Comparison of ENCODE assay signal across 18 mouse cellular contexts in the genomic region with DNA sequence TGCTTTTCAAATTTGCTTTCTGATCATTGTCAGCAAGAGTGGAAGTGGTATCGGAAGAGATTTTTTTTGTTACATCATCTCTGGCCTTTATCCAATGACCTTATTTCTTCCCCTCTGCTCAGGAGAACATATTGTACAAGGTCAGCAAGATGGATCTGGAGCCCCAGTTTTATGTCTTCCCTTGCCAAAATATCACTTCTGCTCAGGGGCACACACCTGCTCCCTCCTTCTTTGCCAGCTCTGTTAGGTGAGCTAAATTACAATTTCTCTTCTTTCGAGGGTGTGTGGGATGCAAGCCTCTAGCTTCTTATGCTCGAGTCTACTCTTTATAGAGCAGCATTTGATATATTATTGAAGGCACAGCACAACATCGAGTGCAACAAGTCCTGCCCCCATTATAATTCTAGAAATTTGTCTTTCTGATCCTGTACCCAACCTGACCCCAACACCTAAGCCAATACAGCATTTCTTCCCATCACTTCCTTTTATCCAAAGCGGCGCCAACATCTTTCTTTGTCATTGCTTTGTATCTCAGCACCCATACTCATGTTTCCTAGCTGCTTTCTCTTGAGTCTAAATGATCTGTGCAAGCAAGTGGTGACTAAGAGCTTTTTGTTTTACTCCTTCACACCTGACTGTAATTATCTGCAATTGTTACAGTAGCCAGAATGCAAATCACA.
DNase-seq lines count a peak whose midpoint lies in the region; ATAC-seq lines count a peak whose summit lies in the region.
"Had no signal": no experiment of that assay in that cellular context is flagged by ENCODE, and none has a peak within 500 bp of the region (broad histone marks: within the 10 kb centered on the region; RNA-seq: fewer than 3 reads in every experiment).

No protein-coding gene starts in this region.

- no peak for DNase-seq in cerebellum, postnatal 4 days (ENCODE audit: low spot score in 2 of 2)
- DNase-seq in brain, adult 2 months (ENCODE audit: low read depth, low spot score) = peak; percentile 98
- DNase-seq in cerebellum, adult 8-10 months = peak; percentile 73
- DNase-seq in cerebellum, postnatal 25 days = peak; percentile 79 to 81
- DNase-seq in adrenal gland, adult 8-10 months = no peak
- DNase-seq in left cerebral cortex, adult 11 months (ENCODE audit: low spot score) = no peak
- DNase-seq: adrenal gland, adult 2 months; gastrocnemius, postnatal 25 days; heart, adult 11 months; kidney, adult 8-10 months; kidney, postnatal 10 days; layer of hippocampus, postnatal 36 days; lung, embryonic 14.5 days; lung, postnatal 14 days had no signal

- ATAC-seq in cerebellum, adult (ENCODE audit: insufficient number of reproducible peaks, low FRiP score, low TSS enrichment) = peak; percentile 91
- ATAC-seq: activated CD4-positive, CD25-positive, alpha-beta regulatory T cell, adult 4 months; forebrain, embryonic 15.5 days; midbrain, embryonic 15.5 days had no signal

Comparison
In these comparisons a context has a peak if more than half of its experiments do, and no peak if none do; other contexts are left out.
1. DNase-seq: peak in brain, adult 2 months (single experiment), cerebellum, adult 8-10 months (single experiment) and cerebellum, postnatal 25 days (2 of 2); none in cerebellum, postnatal 4 days (0 of 2), adrenal gland, adult 8-10 months (single experiment) and left cerebral cortex, adult 11 months (single experiment).